Comparison of ENCODE assay signal across 11 mouse cellular contexts in the genomic region with DNA sequence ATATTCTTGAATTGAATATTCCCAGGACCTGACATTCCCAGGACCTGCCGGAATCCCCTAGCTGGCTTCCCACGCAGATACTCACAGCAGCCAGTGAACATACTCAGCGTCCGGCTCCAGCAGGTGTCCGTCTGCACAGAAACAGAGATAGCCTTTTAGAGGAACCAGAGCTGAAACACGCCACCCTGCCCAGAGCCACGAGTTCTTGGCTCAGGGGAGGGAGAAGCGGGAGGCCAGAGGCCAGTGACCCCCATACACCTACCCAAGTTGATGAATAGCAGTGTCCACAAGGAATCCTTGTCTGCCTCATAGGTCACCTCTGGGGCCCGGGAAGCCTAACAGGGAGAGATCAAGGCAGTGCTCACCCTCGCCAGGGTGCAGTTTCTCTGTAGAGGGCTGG.
"Had no signal": no experiment of that assay in that cellular context is flagged by ENCODE, and none has a peak within 500 bp of the region (broad histone marks: within the 10 kb centered on the region; RNA-seq: fewer than 3 reads in every experiment).

No protein-coding gene starts in this region.

- DNase-seq: right cerebral cortex, adult 18-20 months; right cerebral cortex, postnatal 14 days; right cerebral cortex, postnatal 25 days; right cerebral cortex, postnatal 4 days; spleen, adult 18-20 months; thymus, adult 18-20 months; thymus, adult 2 months; thymus, postnatal 14 days; thymus, postnatal 25 days; thymus, postnatal 36 days; thymus, postnatal 4 days had no signal
